Mouse (Mus musculus) brain, adult 2 months (tissue): ENCODE results near the gene A430078G23Rik.

Experiments
- DNase-seq: peaks from one replicate; pipeline ENCODE4 v3.0.0; 2011; ENCODE audit warnings: low read depth, low spot score

The A430078G23Rik gene

GRCm38 (mm10) chr8:3348142-3348823, 4.9 kb upstream of the A430078G23Rik start:
- peak; percentile 65 for DNase-seq

- DNase-seq, result no peak
Observed at GRCm38 (mm10) chr8:3350747-3351146, 2.5 kb upstream of the A430078G23Rik start.

GRCm38 (mm10) chr8:3352715-3353114, 500 bp upstream of the A430078G23Rik start:
- no peak for DNase-seq

- DNase-seq, result no peak
Observed at GRCm38 (mm10) chr8:3353811-3354442, 712 bp downstream of the A430078G23Rik start.

GRCm38 (mm10) chr8:3354443-3354812, 1.2 kb downstream of the A430078G23Rik start:
- no peak for DNase-seq

- DNase-seq, result no peak
Observed at GRCm38 (mm10) chr8:3355586-3355985, 2.4 kb downstream of the A430078G23Rik start.

- DNase-seq, result peak; percentile 85
Observed at GRCm38 (mm10) chr8:3358060-3358459, 4.8 kb downstream of the A430078G23Rik start.

- DNase-seq, result no peak
Observed at GRCm38 (mm10) chr8:3367086-3367485, 13.9 kb downstream of the A430078G23Rik start.

- DNase-seq, result no peak
Observed at GRCm38 (mm10) chr8:3368091-3368490, 14.9 kb downstream of the A430078G23Rik start.

GRCm38 (mm10) chr8:3375748-3376147, 22.5 kb downstream of the A430078G23Rik start:
- no peak for DNase-seq

- no peak for DNase-seq
Observed at GRCm38 (mm10) chr8:3376641-3377274, 23.5 kb downstream of the A430078G23Rik start.

GRCm38 (mm10) chr8:3387286-3387685, 34.1 kb downstream of the A430078G23Rik start:
- DNase-seq, result peak; percentile 75

- no peak for DNase-seq
Observed at GRCm38 (mm10) chr8:3388591-3389338, 35.5 kb downstream of the A430078G23Rik start.

- DNase-seq, result no peak
Observed at GRCm38 (mm10) chr8:3389506-3389905, 36.3 kb downstream of the A430078G23Rik start.

- DNase-seq, result no peak
Observed at GRCm38 (mm10) chr8:3392293-3392692, 39.1 kb downstream of the A430078G23Rik start.

- peak; percentile 94 for DNase-seq
Observed at GRCm38 (mm10) chr8:3392771-3393710, 39.8 kb downstream of the A430078G23Rik start, which contains the start of gene Arhgef18. Gene Arhgef18, plus strand, starts transcription at chr8:3393006.

- DNase-seq, result no peak
Observed at GRCm38 (mm10) chr8:3394600-3394999, 41.4 kb downstream of the A430078G23Rik start.

- DNase-seq, result no peak
Observed at GRCm38 (mm10) chr8:3395246-3395645, 42.0 kb downstream of the A430078G23Rik start.

- DNase-seq, result no peak
Observed at GRCm38 (mm10) chr8:3397597-3397996, 44.4 kb downstream of the A430078G23Rik start.

- DNase-seq, result peak; percentile 24
Observed at GRCm38 (mm10) chr8:3400509-3400908, 47.3 kb downstream of the A430078G23Rik start.

GRCm38 (mm10) chr8:3407417-3407816, 54.2 kb downstream of the A430078G23Rik start:
- DNase-seq, result no peak
